7 mouse cellular contexts compared by ENCODE assay signal in genomic region chrX:94235601-94236000, GRCm38 (mm10). TPM values are rescaled to one million over a fixed set of nuclear protein-coding genes. Genes with fewer than 3 reads are reported as not detected.
A peak's percentile ranks its signal among the peaks of the same experiment; 100 is the strongest.
DNase-seq lines count a peak whose midpoint lies in the region; ATAC-seq lines count a peak whose summit lies in the region.

No protein-coding gene starts in this region.

- H3K27ac ChIP-seq in lung, embryonic 16.5 days (ENCODE audit: low read length): no peak overlapping the region
- no peak overlapping the region for H3K27ac ChIP-seq in embryonic facial prominence, embryonic 11.5 days (replicated peaks; ENCODE audit: low read depth, low read length)
- no peak overlapping the region; the same call in 1 of the 2 replicates for H3K27ac ChIP-seq in hindbrain, embryonic 16.5 days (ENCODE audit: low read depth, low read length)
- no peak overlapping the region; the same call in 1 of the 2 replicates for H3K27ac ChIP-seq in midbrain, embryonic 15.5 days

- H3K9me3 ChIP-seq in lung, embryonic 16.5 days (ENCODE audit: control insufficient read depth, low read length): no peaks in the 10 kb centered on the region
- H3K9me3 ChIP-seq in embryonic facial prominence, embryonic 11.5 days (replicated peaks; ENCODE audit: control insufficient read depth, low read length): no peaks in the 10 kb centered on the region
- no peaks in the 10 kb centered on the region for H3K9me3 ChIP-seq in hindbrain, embryonic 16.5 days (ENCODE audit: control insufficient read depth, low read length)
- H3K9me3 ChIP-seq in midbrain, embryonic 15.5 days: no peaks in the 10 kb centered on the region

- peak overlapping the region; percentile 70 for H3K4me3 ChIP-seq in lung, embryonic 16.5 days (ENCODE audit: low read length)
- peak overlapping the region; percentile 62 for H3K4me3 ChIP-seq in embryonic facial prominence, embryonic 11.5 days (ENCODE audit: low read depth, low read length)
- H3K4me3 ChIP-seq in hindbrain, embryonic 16.5 days (ENCODE audit: low read length): peak overlapping the region; percentile 66
- H3K4me3 ChIP-seq in midbrain, embryonic 15.5 days: peak overlapping the region; percentile 71

- peaks cover 18% of the 10 kb centered on the region for H3K27me3 ChIP-seq in lung, embryonic 16.5 days (ENCODE audit: control insufficient read depth, insufficient read depth, low read depth, low read length)
- H3K27me3 ChIP-seq in embryonic facial prominence, embryonic 11.5 days (ENCODE audit: control insufficient read depth, insufficient read depth, low read length): peaks cover 21% of the 10 kb centered on the region; the same call in 1 of the 2 replicates
- H3K27me3 ChIP-seq in hindbrain, embryonic 16.5 days (replicated peaks; ENCODE audit: control insufficient read depth, insufficient read depth, low read length): peaks cover 32% of the 10 kb centered on the region
- peaks cover 44% of the 10 kb centered on the region for H3K27me3 ChIP-seq in midbrain, embryonic 15.5 days (replicated peaks)

- H3K4me1 ChIP-seq in lung, embryonic 16.5 days (replicated peaks; ENCODE audit: control insufficient read depth, insufficient read depth, low read length): no peaks in the 10 kb centered on the region
- no peaks in the 10 kb centered on the region for H3K4me1 ChIP-seq in embryonic facial prominence, embryonic 11.5 days (ENCODE audit: control insufficient read depth, insufficient read depth, low read length)
- H3K4me1 ChIP-seq in hindbrain, embryonic 16.5 days (ENCODE audit: control insufficient read depth, insufficient read depth, low read depth, low read length): no peaks in the 10 kb centered on the region
- no peaks in the 10 kb centered on the region for H3K4me1 ChIP-seq in midbrain, embryonic 15.5 days

- peak overlapping the region; percentile 55 for H3K4me2 ChIP-seq in lung, embryonic 16.5 days (ENCODE audit: low read depth, low read length)
- peak overlapping the region; percentile 42 for H3K4me2 ChIP-seq in embryonic facial prominence, embryonic 11.5 days (ENCODE audit: low read depth, low read length)
- H3K4me2 ChIP-seq in hindbrain, embryonic 16.5 days (ENCODE audit: low read length): peak overlapping the region; percentile 58
- H3K4me2 ChIP-seq in midbrain, embryonic 15.5 days: peak overlapping the region; percentile 51

- H3K36me3 ChIP-seq in lung, embryonic 16.5 days (ENCODE audit: control insufficient read depth, insufficient read depth, low read length): no peaks in the 10 kb centered on the region
- H3K36me3 ChIP-seq in embryonic facial prominence, embryonic 11.5 days (replicated peaks; ENCODE audit: control insufficient read depth, insufficient read depth, low read depth, low read length): no peaks in the 10 kb centered on the region
- no peaks in the 10 kb centered on the region for H3K36me3 ChIP-seq in hindbrain, embryonic 16.5 days (ENCODE audit: control insufficient read depth, insufficient read depth, low read length)
- H3K36me3 ChIP-seq in midbrain, embryonic 15.5 days (replicated peaks): no peaks in the 10 kb centered on the region

- no peak for DNase-seq in lung, postnatal 10 days
- no peak for DNase-seq in embryonic facial prominence, embryonic 11.5 days (ENCODE audit: low spot score)
- DNase-seq in left cerebral cortex, adult 8-10 months (ENCODE audit: low spot score in 2 of 2): no peak
- no peak for DNase-seq in ovary, postnatal 14 days (ENCODE audit: low spot score)

- peak overlapping the region; percentile 75 for H3K9ac ChIP-seq in lung, embryonic 16.5 days (ENCODE audit: low read length)
- H3K9ac ChIP-seq in embryonic facial prominence, embryonic 11.5 days (replicated peaks; ENCODE audit: low read length): no peak overlapping the region; the same call in 1 of the 2 replicates
- peak overlapping the region; percentile 77 for H3K9ac ChIP-seq in hindbrain, embryonic 16.5 days (ENCODE audit: low read depth, low read length)
- peak overlapping the region; percentile 71 for H3K9ac ChIP-seq in midbrain, embryonic 15.5 days

- WGBS in lung, embryonic 16.5 days: 14% methylated on average over 12 of the region's 12 CpGs
- WGBS in embryonic facial prominence, embryonic 11.5 days: 28% methylated on average over 12 of the region's 12 CpGs
- WGBS in hindbrain, embryonic 16.5 days: 21% methylated on average over 12 of the region's 12 CpGs
- 22% methylated on average over 12 of the region's 12 CpGs for WGBS in midbrain, embryonic 15.5 days

- no peak for ATAC-seq in lung, embryonic 16.5 days (ENCODE audit: low read depth)
- no peak for ATAC-seq in embryonic facial prominence, embryonic 11.5 days (replicated peaks; ENCODE audit: insufficient number of reproducible peaks, low FRiP score, low TSS enrichment, low read depth)
- no peak for ATAC-seq in hindbrain, embryonic 16.5 days
- no peak for ATAC-seq in midbrain, embryonic 15.5 days (replicated peaks)

RNA-seq across cellular contexts. Expression of gene Klhl15, which starts 1.2 kb away (rescaled TPM):
- polyA plus RNA-seq in lung, embryonic 16.5 days (2015; fragmentation: Nextera tagmentation; extraction: Ambion mirVana): 7.1 and 7.3 TPM in 2 replicates
- polyA plus RNA-seq in embryonic facial prominence, embryonic 11.5 days (2014; fragmentation: Nextera tagmentation; extraction: Ambion mirVana): 9.8 and 10.1 TPM in 2 replicates
- polyA plus RNA-seq in hindbrain, embryonic 16.5 days (2015; fragmentation: Nextera tagmentation; extraction: Ambion mirVana): 9.1 and 9.2 TPM in 2 replicates
- 9.4 and 10.1 TPM in 2 replicates for polyA plus RNA-seq in midbrain, embryonic 15.5 days (2015; fragmentation: Nextera tagmentation; extraction: Ambion mirVana)
- total RNA-seq in left cerebral cortex, adult 8-10 months (2022): 10 to 100 TPM; 23.9 to 31.8 (median 26.8) TPM

RNA-seq across cellular contexts. Expression of gene Eif2s3x, which starts 22.9 kb away (rescaled TPM):
- 65.1 and 68.5 TPM in 2 replicates for polyA plus RNA-seq in lung, embryonic 16.5 days (2015; fragmentation: Nextera tagmentation; extraction: Ambion mirVana)
- 125 and 129 TPM in 2 replicates for polyA plus RNA-seq in embryonic facial prominence, embryonic 11.5 days (2014; fragmentation: Nextera tagmentation; extraction: Ambion mirVana)
- 81.9 and 85.8 TPM in 2 replicates for polyA plus RNA-seq in hindbrain, embryonic 16.5 days (2015; fragmentation: Nextera tagmentation; extraction: Ambion mirVana)
- polyA plus RNA-seq in midbrain, embryonic 15.5 days (2015; fragmentation: Nextera tagmentation; extraction: Ambion mirVana): 89.5 and 96.1 TPM in 2 replicates
- total RNA-seq in left cerebral cortex, adult 8-10 months (2022): 100 to 1,000 TPM; 117 to 237 (median 153) TPM
